Mouse (Mus musculus) adipocyte (in vitro differentiated cells): ENCODE data around the gene Drap1.

Source experiments
- DNase-seq: peaks from one replicate; pipeline ENCODE4 v3.0.0-alpha.2; 2016; ENCODE audit warnings: low spot score

Gene Drap1

GRCm38 (mm10) chr19:5448354-5449150, 23.8 kb upstream of the Drap1 start:
- no peak for DNase-seq

- peak; percentile 51 for DNase-seq
These were observed 23.0 kb upstream of the Drap1 start, which contains the start of gene Fosl1 for GRCm38 (mm10) chr19:5447515-5448353. TSS of gene Fosl1 (plus strand) at chr19:5447547.

GRCm38 (mm10) chr19:5445747-5446146, 21.0 kb upstream of the Drap1 start:
- no peak for DNase-seq

GRCm38 (mm10) chr19:5444954-5445353, 20.2 kb upstream of the Drap1 start:
- DNase-seq = no peak

- peak; percentile 87 for DNase-seq
These were observed 19.7 kb upstream of the Drap1 start for GRCm38 (mm10) chr19:5444371-5444908.

- no peak for DNase-seq
These were observed 9.2 kb upstream of the Drap1 start for GRCm38 (mm10) chr19:5433951-5434350.

- DNase-seq = peak; percentile 93
These were observed 8.4 kb upstream of the Drap1 start for GRCm38 (mm10) chr19:5432992-5433852.

GRCm38 (mm10) chr19:5431911-5432464, 7.2 kb upstream of the Drap1 start:
- peak; percentile 57 for DNase-seq

GRCm38 (mm10) chr19:5430408-5430807, 5.6 kb upstream of the Drap1 start:
- DNase-seq = no peak

GRCm38 (mm10) chr19:5429806-5430205, 5.0 kb upstream of the Drap1 start:
- peak; percentile 87 for DNase-seq

- no peak for DNase-seq
These were observed 4.4 kb upstream of the Drap1 start for GRCm38 (mm10) chr19:5429219-5429618.

GRCm38 (mm10) chr19:5428083-5428482, 3.3 kb upstream of the Drap1 start:
- peak; percentile 80 for DNase-seq

GRCm38 (mm10) chr19:5426640-5427290, 2.0 kb upstream of the Drap1 start:
- no peak for DNase-seq

GRCm38 (mm10) chr19:5425906-5426565, 1.3 kb upstream of the Drap1 start:
- no peak for DNase-seq

GRCm38 (mm10) chr19:5424092-5424781, 542 bp downstream of the Drap1 start:
- DNase-seq = no peak

- DNase-seq = no peak
These were observed 1.2 kb downstream of the Drap1 start for GRCm38 (mm10) chr19:5423561-5423960.

- no peak for DNase-seq
These were observed 1.8 kb downstream of the Drap1 start for GRCm38 (mm10) chr19:5422895-5423443.

GRCm38 (mm10) chr19:5422267-5422666, 2.5 kb downstream of the Drap1 start:
- no peak for DNase-seq

GRCm38 (mm10) chr19:5421784-5422183, 3.0 kb downstream of the Drap1 start:
- no peak for DNase-seq
